Mouse (Mus musculus) CH12.LX (cell line): ENCODE data around the gene Zfp618.

Experiments
- E2F4 ChIP-seq: IDR thresholded peaks from 2 replicates; pipeline ENCODE4 v1.6.1; 2011; ENCODE audit warnings: low read depth, low read length, improper control_type of control experiment; ENCODE audit not compliant: insufficient replicate concordance
- HCFC1 ChIP-seq: IDR thresholded peaks from 2 replicates; pipeline ENCODE4 v1.6.1; 2012; ENCODE audit warnings: low read depth, mild to moderate bottlenecking, inconsistent platforms, low read length, improper control_type of control experiment
- POLR2A ChIP-seq: IDR thresholded peaks from 2 replicates; pipeline ENCODE4 v1.6.1; 2011; ENCODE audit warnings: low read depth, mild to moderate bottlenecking, improper control_type of control experiment, low read length
- TCF12 ChIP-seq: IDR thresholded peaks from 2 replicates; pipeline ENCODE4 v1.6.1; 2014; ENCODE audit warnings: low read depth, mild to moderate bottlenecking, inconsistent platforms, low read length, improper control_type of control experiment

GRCm38 (mm10) chr4:63061411-63061810, 96.0 kb downstream of the Zfp618 start:
- TF ChIP-seq POLR2A (no peak), HCFC1 (no peak), E2F4 (no peak), TCF12 (no peak)
